Mouse (Mus musculus): ENCODE measurements at regions not wholly inside any gene's neighbourhood (a gene's known extent, or its start where the extent isn't known, plus 50 kb on each side); places are given as distances from the start of the nearest gene placed in this dataset.

- no peak for TF ChIP-seq EP300 (IDR thresholded peaks at IDR 0.05; ENCODE audit: low read depth)
- TF ChIP-seq CTCF (IDR thresholded peaks at IDR 0.05; ENCODE audit: low read depth) = no peak
These were observed 181.9 kb downstream of the Kcna5 start for GRCm38 (mm10) chr6:126353346-126353745.
